Mouse (Mus musculus): Measurements from ENCODE around the gene Ltb4r2.

The Ltb4r2 gene

DNA sequence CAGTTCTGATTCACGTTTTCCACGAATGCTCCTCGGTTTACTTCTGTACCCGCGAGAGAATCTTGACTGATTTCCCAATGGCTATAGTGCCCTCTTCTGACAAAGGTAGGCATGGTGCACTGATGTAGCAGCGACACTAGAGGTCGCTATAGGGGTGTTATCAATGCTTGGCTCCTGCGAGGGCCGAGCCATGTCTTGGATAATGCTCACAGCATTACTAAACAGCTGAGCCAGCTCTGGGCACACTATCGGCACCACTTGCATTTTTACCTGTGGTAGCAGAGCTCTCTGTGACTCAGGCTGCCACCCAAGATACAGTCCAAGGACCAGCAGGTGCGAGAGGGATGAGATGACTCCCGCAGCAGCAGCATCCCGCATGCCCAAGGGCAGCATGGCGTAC is 20.1 kb downstream of the Ltb4r2 start:
- DNase-seq (ENCODE audit: low spot score in 2 of 2) = peak in 1 of 2 experiments; percentile 40

DNA sequence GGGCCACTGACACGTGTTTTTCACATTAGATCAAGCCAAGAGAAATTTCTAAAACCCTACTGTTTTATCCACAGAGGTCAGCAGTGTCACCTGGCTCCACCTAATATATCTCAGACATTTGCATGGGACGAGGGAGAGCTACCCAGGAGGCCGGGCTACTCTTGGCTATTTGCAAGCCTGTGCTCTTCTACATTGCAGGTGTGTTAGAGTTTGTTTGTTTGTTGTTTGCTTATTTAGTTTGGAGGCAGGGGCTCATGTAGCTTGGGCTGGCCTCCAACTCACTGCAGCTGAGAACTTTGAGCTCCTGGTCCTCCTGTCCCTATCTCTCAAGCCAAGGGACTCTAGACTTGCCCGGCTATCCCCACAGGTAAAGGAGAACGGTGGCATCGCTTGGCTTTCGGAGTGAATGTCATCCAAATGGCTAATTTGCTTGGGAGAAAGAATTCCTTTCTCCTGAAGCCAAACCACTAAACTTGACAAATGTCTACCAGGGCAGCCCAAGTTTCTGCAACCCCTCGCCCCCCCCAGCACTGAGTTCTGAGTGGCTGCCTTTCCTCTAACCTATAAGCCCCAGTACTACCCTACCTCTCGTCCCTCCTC is 21.2 kb downstream of the Ltb4r2 start:
- DNase-seq (ENCODE audit: low spot score in 2 of 2) = peak in 1 of 2 experiments; percentile 0

DNA sequence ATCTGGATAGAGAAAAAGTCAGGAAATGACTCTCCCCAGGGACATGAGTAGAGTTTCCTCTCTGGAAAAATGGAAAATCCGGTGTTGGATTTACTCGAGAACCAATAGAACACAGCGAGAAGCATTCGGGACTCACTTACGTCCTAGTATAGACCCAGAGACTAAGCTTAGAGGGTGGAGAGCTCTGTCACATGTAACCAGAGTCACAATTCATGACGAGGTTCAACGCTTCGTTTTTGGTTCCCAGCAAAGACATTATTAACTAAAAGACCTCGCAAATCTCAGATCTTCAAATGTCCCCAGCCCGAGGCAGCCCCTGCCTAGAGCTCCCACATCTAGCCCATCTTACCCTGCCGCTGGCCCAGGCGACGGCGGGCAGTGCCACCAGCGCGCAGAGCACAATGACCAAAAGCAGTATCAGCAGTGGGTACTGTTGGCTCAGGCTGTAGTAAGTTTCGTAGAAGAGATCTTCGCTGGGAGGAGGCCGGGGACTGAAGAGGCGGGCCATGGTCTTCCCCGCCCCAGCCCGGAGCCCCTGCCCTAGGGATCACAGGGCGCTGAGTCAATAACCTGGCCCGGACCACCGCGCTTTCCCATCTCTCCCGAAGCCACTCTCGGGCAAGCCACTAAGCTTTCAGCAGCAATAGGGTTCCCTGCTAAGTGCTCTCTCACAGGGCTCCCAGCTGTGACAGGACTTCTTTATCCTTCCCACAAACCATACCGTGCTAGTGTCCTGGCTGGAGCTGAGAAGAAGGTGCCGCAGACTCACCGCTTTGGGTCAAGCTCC is 22.1 kb downstream of the Ltb4r2 start:
- peak in 1 of 2 experiments; percentile 0 for DNase-seq (ENCODE audit: low spot score in 2 of 2)

DNA sequence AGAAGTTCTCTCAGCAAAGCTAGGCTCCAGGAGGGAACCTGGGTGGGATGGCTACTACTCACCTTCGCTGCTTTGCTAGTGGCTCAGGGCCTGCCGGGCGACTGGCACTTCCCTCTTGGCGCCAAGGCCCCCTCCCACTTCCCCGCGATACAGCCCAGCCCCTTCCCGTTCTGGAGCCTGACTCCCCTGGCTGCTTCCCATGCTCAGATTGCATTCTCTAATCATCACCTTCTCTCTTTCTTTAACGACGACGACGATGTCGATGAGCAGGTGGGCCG is 22.7 kb downstream of the Ltb4r2 start, which contains the start of gene Adcy4:
Gene Adcy4, minus strand, starts transcription at position 138 of the 278 bp plus-strand sequence.
- peak in 1 of 2 experiments; percentile 1 for DNase-seq (ENCODE audit: low spot score in 2 of 2)

DNA sequence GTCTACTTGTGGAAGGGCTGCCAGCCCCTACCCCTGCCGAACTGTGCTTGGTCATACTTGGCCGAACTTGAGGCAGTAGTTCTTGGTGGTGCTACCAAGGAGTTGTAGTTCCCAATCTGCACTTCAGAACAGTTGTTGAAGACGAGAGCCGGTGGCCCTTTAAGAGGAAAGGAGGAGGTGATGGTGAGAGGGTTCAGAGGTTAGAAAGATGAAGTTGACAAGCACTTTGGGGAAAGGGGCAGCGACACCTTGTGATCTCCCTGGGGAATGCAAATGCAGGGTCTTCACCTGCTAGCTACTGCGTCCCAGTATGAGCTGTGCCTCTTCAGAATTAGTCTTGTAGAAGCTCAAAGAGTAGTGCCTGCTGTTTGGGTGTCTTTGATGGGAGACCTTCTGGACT is 24.0 kb downstream of the Ltb4r2 start:
- peak in 1 of 2 experiments; percentile 0 for DNase-seq (ENCODE audit: low spot score in 2 of 2)

DNA sequence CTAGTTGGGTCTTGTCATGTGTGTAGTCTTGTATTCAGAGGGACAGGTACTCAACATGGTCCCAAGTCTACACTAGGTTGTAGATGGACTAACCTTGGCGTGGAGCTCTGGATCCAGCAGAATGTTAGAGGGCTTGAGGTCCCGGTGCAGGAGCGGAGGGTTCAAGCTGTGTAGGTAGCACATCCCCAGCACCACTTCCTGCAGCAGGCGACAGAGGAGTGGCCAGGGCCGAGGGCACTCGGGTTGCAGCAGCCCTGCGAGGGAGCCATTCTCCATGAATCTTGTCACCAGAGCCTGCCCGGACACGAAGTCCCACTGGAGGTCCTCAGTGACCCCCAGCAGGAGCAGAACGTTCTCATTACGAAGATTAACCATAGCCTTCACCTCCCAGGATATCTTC is 26.5 kb downstream of the Ltb4r2 start:
- DNase-seq (ENCODE audit: low spot score in 2 of 2) = no peak

DNA sequence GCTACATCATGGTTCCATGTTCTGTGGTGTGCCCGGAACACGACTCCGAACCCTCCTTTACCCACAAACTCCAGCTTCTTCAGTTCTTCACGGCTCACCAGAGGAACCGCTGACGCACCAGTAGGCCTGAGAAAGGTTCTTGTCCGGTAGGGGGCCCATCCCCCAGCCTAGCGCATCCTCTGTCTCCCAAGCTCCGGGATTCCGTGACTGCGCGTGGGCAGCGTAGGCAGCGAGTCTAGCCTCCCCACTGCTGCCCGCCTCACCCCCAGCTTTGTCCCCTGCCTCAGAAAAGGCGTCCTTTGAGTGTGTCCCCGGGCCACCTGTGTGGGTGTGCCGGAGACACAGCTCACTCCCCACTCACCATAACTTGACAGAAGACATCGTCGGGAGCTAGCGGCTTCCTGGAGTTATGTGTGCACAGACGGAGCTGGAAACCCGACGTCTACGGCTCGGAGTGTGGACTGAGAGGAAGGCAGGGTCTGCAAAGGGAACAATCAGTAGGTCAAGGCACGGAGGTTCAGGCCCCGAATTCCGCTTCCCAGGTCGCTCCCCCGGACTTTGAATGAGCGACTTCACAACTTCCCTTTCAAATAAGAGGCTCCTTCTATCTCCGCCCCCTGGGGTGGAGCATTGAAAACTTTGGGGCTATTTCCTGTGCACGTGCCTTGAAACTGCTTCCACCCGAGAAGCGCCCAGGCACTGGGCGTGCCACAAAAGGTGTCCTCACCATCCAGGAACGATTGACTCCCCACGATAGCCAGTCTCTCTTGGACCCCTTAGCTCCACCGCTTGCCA is 27.2 kb downstream of the Ltb4r2 start, which contains the start of gene Ripk3:
Gene Ripk3, minus strand, starts transcription at position 610 of the 795 bp plus-strand sequence.
- DNase-seq (ENCODE audit: low spot score in 2 of 2) = peak in 1 of 2 experiments; percentile 34

DNA sequence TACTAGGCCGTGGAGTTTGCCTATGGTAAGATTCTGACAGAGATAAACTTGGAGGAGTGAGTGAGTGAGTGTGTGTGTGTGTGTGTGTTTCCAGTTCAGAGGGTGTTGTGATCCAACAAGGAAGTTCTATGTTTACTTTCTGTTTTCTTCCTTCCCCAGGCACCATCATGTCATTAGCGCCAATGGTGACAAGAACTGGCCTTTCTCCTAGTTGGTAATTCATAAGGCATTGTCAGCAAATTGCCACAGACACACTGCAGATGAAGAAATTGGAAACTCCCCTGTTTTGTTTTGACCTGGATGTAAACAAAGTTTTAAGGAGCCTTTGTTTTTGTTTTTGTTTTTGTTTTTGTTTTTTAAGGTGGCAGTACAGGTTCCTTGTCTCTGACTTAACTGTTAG is 32.2 kb downstream of the Ltb4r2 start:
- no peak for DNase-seq (ENCODE audit: low spot score in 2 of 2)

DNA sequence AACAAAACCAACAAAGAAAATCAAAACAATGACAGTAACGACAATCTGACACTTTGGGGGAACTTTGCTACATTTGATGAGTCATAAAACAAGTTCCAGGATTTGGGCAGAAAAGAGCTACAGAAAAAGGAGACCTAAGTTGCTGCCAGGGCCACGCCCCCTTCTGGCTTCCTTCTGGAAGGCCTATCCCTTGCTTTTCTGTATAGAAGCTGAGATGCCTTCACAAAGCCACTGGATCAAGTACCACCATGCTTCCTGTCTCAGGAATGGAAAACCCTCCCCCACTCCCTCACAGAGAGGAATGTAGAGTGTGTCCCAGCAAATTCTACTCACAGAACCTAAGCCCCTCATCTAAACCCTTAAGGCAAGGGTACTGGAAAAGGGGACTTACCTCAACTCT is 32.7 kb downstream of the Ltb4r2 start:
- no peak for DNase-seq (ENCODE audit: low spot score in 2 of 2)

DNA sequence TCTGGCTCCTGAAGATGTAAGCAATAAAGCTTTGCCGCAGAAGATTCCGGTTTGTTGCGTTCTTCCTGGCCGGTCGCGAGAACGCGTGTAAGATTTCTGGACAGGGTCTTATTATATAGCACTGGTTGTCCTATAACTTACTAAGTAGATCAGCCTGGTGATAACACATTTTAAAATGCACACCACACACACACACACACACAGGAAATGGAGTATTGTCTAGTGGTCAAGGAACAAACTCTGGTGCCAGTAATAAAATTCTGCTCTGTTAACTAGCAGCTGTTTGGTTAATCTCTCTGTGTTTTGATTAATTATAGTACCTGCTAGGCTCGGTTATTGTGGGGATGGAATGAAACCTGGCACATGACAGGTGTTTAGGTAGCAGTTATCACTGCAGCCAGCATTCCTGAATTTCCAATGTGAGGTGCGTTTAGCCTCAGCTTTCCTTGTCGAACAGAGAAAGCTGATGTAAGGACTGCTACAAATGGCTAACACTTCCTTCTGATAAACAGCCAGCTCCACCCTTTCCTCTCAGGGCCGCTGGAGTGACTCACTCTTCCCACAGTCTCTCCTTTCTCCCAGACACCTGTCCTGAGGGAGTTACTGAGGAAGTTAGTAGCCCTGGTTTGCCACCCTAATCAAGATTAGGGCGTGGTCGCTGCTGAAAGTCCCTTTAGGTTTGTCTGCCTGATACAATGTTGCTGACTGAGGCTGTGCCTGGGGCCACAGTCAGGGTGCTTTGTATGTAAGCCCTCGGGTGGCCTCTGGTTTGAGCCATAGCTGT is 34.3 kb downstream of the Ltb4r2 start:
- DNase-seq (ENCODE audit: low spot score in 2 of 2) = no peak
